Mouse (Mus musculus): ENCODE data around the gene Myo1g. TPM values are rescaled to one million over a fixed set of nuclear protein-coding genes. Genes with fewer than 3 reads are reported as not detected.

Myo1g gene
- total RNA-seq, 2 experiments from 2014 or later = 0.32 to 1.3 TPM

- no peak for DNase-seq (ENCODE audit: low spot score in 2 of 2)
- intact Hi-C loops (cut with DNase I) = no loop called here
These were observed 23.3 kb downstream of the Myo1g start for GRCm38 (mm10) chr11:6497311-6497948.

- DNase-seq (ENCODE audit: low spot score in 2 of 2) = no peak
- intact Hi-C loops (cut with DNase I) = no loop called here
These were observed 30.9 kb downstream of the Myo1g start for GRCm38 (mm10) chr11:6489691-6490503.

GRCm38 (mm10) chr11:6489257-6489656 is 31.5 kb downstream of the Myo1g start:
- no peak for DNase-seq (ENCODE audit: low spot score in 2 of 2)
- intact Hi-C loops (cut with DNase I) = no loop called here

- no peak for DNase-seq (ENCODE audit: low spot score in 2 of 2)
These were observed 32.6 kb downstream of the Myo1g start for GRCm38 (mm10) chr11:6488041-6488684.

GRCm38 (mm10) chr11:6487496-6487895 is 33.3 kb downstream of the Myo1g start:
- intact Hi-C loops (cut with DNase I) = no loop called here
- DNase-seq (ENCODE audit: low spot score in 2 of 2) = no peak

More at GRCm38 (mm10) chr11:6488041-6488684, 32.6 kb downstream of the Myo1g start:
- intact Hi-C loops (cut with DNase I) = no loop called here

GRCm38 (mm10) chr11:6486916-6487315 is 33.8 kb downstream of the Myo1g start:
- intact Hi-C loops (cut with DNase I) = no loop called here
- DNase-seq (ENCODE audit: low spot score in 2 of 2) = no peak

GRCm38 (mm10) chr11:6484244-6484959 is 36.4 kb downstream of the Myo1g start:
- intact Hi-C loops (cut with DNase I) = no loop called here
- DNase-seq (ENCODE audit: low spot score in 2 of 2) = no peak

- no peak for DNase-seq (ENCODE audit: low spot score in 2 of 2)
- intact Hi-C loops (cut with DNase I) = no loop called here
These were observed 37.7 kb downstream of the Myo1g start for GRCm38 (mm10) chr11:6483103-6483502.

- peak in 1 of 2 experiments; percentile 45 for DNase-seq (ENCODE audit: low spot score in 2 of 2)
- intact Hi-C loops (cut with DNase I) = no loop called here
These were observed 39.0 kb downstream of the Myo1g start for GRCm38 (mm10) chr11:6481669-6482185.

- intact Hi-C loops (cut with DNase I) = no loop called here
- DNase-seq (ENCODE audit: low spot score in 2 of 2) = peak in 1 of 2 experiments; percentile 42
These were observed 39.9 kb downstream of the Myo1g start for GRCm38 (mm10) chr11:6480681-6481405.

GRCm38 (mm10) chr11:6480191-6480590 is 40.6 kb downstream of the Myo1g start:
- intact Hi-C loops (cut with DNase I) = no loop called here
- no peak for DNase-seq (ENCODE audit: low spot score in 2 of 2)

GRCm38 (mm10) chr11:6479231-6479630 is 41.5 kb downstream of the Myo1g start:
- DNase-seq (ENCODE audit: low spot score in 2 of 2) = no peak
- intact Hi-C loops (cut with DNase I) = no loop called here

- intact Hi-C loops (cut with DNase I) = no loop called here
These were observed 43.4 kb downstream of the Myo1g start for GRCm38 (mm10) chr11:6477350-6477749.

GRCm38 (mm10) chr11:6476876-6477275 is 43.9 kb downstream of the Myo1g start:
- DNase-seq (ENCODE audit: low spot score in 2 of 2) = no peak
- intact Hi-C loops (cut with DNase I) = loop anchor here (1.0 kb wide), 2 partner anchors 51 to 69 kb away; partner anchors contain the start of gene Ccm2

More at GRCm38 (mm10) chr11:6477350-6477749, 43.4 kb downstream of the Myo1g start:
- no peak for DNase-seq (ENCODE audit: low spot score in 2 of 2)

GRCm38 (mm10) chr11:6475867-6476484 is 44.8 kb downstream of the Myo1g start, which contains the start of gene Purb:
Purb (minus strand) TSS chr11:6475917.
- intact Hi-C loops (cut with DNase I) = loop anchor here (1.0 to 2.0 kb wide), 4 partner anchors 31 to 70 kb away; partner anchors contain the start of genes Ccm2, H2afv and Ppia
- DNase-seq (ENCODE audit: low spot score in 2 of 2) = peak; percentile 91 to 95

GRCm38 (mm10) chr11:6474874-6475731 is 45.7 kb downstream of the Myo1g start:
- intact Hi-C loops (cut with DNase I) = loop anchor here (1.0 to 2.0 kb wide), 2 partner anchors 30 to 60 kb away; partner anchors contain the start of genes H2afv and Ppia
- peak; percentile 49 to 57 for DNase-seq (ENCODE audit: low spot score in 2 of 2)

- DNase-seq (ENCODE audit: low spot score in 2 of 2) = no peak
- intact Hi-C loops (cut with DNase I) = loop anchor here (2.0 kb wide), 1 partner anchor 30 kb away; the partner anchor contains the start of gene H2afv
These were observed 46.4 kb downstream of the Myo1g start for GRCm38 (mm10) chr11:6474381-6474780.

Data from left cerebral cortex, postnatal 25 days (tissue).